Mouse (Mus musculus) heart, embryonic 16.5 days (tissue): ENCODE measurements at regions not wholly inside any gene's neighbourhood (a gene's known extent, or its start where the extent isn't known, plus 50 kb on each side); places are given as distances from the start of the nearest gene placed in this dataset.
A peak's percentile ranks its signal among the peaks of the same experiment; 100 is the strongest.

Experiments
- ATAC-seq: fragments of 200-750 bp; cut with Nextera tagmentation; replicated peaks from 2 replicates; pipeline ENCODE4 v1.8.0; 2017; ENCODE audit warnings: moderate number of reproducible peaks; ENCODE audit not compliant: insufficient read depth, low FRiP score; ENCODE audit errors: extremely low read depth
- H3K27ac ChIP-seq: fragments of 300-500 bp; sonication (generic); 2 replicates; pipeline ENCODE4 v1.5.1; 2014; ENCODE audit warnings: mild to moderate bottlenecking, low read length, control low read depth, moderate library complexity
- H3K27me3 ChIP-seq: fragments of 300-500 bp; sonication (generic); 2 replicates; pipeline ENCODE4 v1.6.1; 2014; ENCODE audit warnings: low read length, mixed read lengths; ENCODE audit not compliant: control insufficient read depth, insufficient read depth
- H3K36me3 ChIP-seq: fragments of 300-500 bp; sonication (generic); 2 replicates; pipeline ENCODE4 v1.6.1; 2014; ENCODE audit not compliant: control insufficient read depth, insufficient read depth
- H3K4me1 ChIP-seq: fragments of 300-500 bp; sonication (generic); 2 replicates; pipeline ENCODE4 v1.6.1; 2014; ENCODE audit warnings: low read length, mixed read lengths; ENCODE audit not compliant: control insufficient read depth, insufficient read depth
- H3K4me2 ChIP-seq: fragments of 300-500 bp; sonication (generic); 2 replicates; pipeline ENCODE4 v1.6.1; 2014; ENCODE audit warnings: low read depth, mild to moderate bottlenecking, control low read depth, low read length
- H3K4me3 ChIP-seq: fragments of 300-500 bp; sonication (generic); 2 replicates; pipeline ENCODE4 v1.5.1; 2014; ENCODE audit warnings: mild to moderate bottlenecking, control low read depth, low read length
- H3K9ac ChIP-seq: fragments of 300-500 bp; sonication (generic); 2 replicates; pipeline ENCODE4 v1.6.1; 2014; ENCODE audit warnings: low read length, control low read depth
- H3K9me3 ChIP-seq: fragments of 300-500 bp; sonication (generic); replicated peaks from 2 replicates; pipeline ENCODE4 v1.6.1; 2016; ENCODE audit warnings: low read length; ENCODE audit not compliant: control insufficient read depth
- WGBS: fragments of 180-500 bp; shearing (Covaris S2); extraction: QIAGEN DNeasy Blood & Tissue Kit; methylation state at CpG from one replicate; pipeline ENCODE4 v1.1.7; 2014; 5-methylcytosine and 5-hydroxymethylcytosine counted together

DNA sequence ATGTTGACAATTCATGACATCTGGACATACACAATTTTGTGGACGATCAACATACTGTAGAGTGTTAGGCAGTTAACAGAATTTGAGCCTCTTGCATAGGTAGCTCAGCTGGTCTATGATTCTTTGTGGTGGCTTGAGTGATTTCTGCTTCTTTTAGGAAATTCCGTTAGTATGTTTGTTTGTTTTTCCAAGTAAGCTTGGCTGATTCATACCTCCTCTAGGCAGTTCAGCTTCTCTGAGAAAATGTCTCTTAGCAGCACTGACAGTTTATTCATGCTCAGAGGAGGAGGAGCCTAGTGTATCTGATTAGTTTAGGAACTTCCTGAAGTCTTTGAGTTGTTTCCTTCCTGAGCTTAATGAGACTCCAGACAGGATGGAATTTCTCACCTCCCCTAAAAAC is 321.7 kb upstream of the A1bg start:
- Histone ChIP-seq H3K9me3 (no peaks in the 10 kb centered on the region), H3K36me3 (no peaks in the 10 kb centered on the region), H3K27me3 (no peaks in the 10 kb centered on the region), H3K4me1 (no peaks in the 10 kb centered on the region), H3K9ac (no peak overlapping the region), H3K4me2 (no peak overlapping the region), H3K27ac (no peak overlapping the region), H3K4me3 (no peak overlapping the region)
- no peak for ATAC-seq
- WGBS = 60% methylated on average over 2 of the region's 2 CpGs

DNA sequence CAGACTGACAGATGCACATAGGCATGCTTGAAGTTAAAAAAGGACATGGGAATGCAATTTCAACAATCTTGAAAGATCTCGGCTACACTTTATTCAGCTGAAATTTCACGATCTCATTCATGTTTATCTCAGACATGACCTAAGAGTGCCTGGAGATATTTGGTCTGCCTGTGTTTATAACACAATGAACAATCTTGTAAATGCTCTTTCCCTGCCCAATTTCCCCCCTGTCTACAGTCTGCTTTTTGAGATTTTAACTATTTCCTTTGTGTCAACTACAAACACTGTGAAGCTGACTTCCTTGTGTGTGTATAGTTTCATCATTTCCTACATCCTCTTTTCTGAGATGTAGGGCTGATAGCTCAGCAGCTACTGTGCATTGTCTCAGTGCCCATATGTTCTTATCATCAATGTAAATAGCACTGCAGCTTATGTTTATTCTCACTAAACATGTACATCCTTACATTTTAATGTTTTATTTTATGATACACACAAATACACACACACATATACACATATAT is 319.4 kb upstream of the A1bg start:
- WGBS = 59% methylated on average over 2 of the region's 2 CpGs
- 0 out of 2 replicates have a peak, but pooled peaks have one; percentile 41 for ATAC-seq
- Histone ChIP-seq H3K36me3 (no peaks in the 10 kb centered on the region), H3K4me2 (no peak overlapping the region), H3K9me3 (no peaks in the 10 kb centered on the region), H3K9ac (no peak overlapping the region), H3K4me1 (no peaks in the 10 kb centered on the region), H3K27ac (peak overlapping the region; percentile 61), H3K4me3 (no peak overlapping the region), H3K27me3 (no peaks in the 10 kb centered on the region)

DNA sequence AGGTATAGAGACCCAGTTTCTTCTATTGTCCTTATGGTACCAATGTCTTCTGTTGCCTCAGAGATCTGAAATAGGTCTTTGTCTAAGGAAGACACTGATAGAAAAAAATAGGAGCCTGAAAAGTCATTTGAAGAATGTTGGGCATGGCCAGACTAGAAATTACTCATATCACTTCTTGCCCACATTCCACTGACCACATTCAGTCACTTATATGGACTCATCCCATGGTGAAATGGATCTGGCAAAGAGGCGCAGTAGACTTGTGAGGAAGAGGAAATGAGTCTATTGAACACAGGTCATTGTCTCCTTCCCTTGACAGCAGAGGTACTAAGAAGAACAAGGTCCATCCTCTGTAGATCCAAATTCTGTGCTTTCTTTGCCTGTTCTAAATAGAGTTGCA is 318.9 kb upstream of the A1bg start:
- Histone ChIP-seq H3K4me1 (no peaks in the 10 kb centered on the region), H3K27me3 (no peaks in the 10 kb centered on the region), H3K4me2 (no peak overlapping the region), H3K9ac (no peak overlapping the region), H3K27ac (peak overlapping the region; percentile 61), H3K4me3 (no peak overlapping the region), H3K36me3 (no peaks in the 10 kb centered on the region), H3K9me3 (no peaks in the 10 kb centered on the region)
- WGBS = 78% methylated on average over 1 of the region's 1 CpGs
- ATAC-seq = no peak

DNA sequence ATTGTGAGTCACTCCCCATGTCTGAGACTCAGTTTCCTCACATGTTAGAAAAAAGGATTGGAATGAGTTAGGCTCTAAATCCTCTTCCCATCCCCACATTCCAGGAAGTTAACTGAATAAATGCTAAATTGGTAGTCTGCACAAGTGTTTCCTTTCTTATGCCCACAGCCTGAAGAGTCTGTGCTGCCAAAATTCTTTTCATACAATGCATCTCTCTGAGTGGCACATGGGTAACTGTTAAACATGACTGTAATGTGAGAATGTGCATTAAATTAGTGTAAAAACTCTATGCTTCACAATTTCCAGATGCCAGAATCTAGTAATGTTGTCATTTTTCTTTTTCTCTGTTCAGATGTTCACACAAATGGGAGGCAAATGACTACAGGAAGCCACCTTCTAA is 317.5 kb upstream of the A1bg start:
- no peak overlapping the region for H3K4me2 ChIP-seq
- no peak for ATAC-seq

DNA sequence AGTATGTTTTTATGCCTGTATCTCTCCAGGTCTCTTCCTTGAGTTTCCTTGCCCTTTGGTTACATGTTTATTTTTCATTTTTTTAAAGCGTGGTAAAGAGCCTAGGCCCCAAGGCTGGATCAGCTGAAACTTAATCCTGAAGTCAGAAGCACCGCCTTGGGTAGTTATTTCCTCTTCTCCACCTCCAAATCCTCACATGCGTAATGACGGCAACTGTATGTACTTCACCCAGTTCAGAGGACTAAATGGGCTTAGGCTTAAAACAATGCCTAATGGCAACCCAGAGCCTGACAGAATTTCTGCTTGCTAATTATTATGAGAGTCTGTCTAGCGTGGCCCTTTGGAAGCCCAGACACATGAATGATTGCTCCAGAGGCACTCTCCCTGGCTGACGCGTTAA is 316.6 kb upstream of the A1bg start:
- Histone ChIP-seq H3K4me2 (no peak overlapping the region), H3K27ac (no peak overlapping the region), H3K9me3 (no peaks in the 10 kb centered on the region), H3K4me1 (no peaks in the 10 kb centered on the region), H3K9ac (no peak overlapping the region), H3K4me3 (no peak overlapping the region), H3K36me3 (no peaks in the 10 kb centered on the region), H3K27me3 (no peaks in the 10 kb centered on the region)
- 83% methylated on average over 7 of the region's 7 CpGs for WGBS
- no peak for ATAC-seq

More for the DNA sequence above, 317.5 kb upstream of the A1bg start:
- Histone ChIP-seq H3K27ac (no peak overlapping the region), H3K27me3 (no peaks in the 10 kb centered on the region), H3K36me3 (no peaks in the 10 kb centered on the region), H3K9me3 (no peaks in the 10 kb centered on the region), H3K9ac (no peak overlapping the region), H3K4me1 (no peaks in the 10 kb centered on the region), H3K4me3 (no peak overlapping the region)

DNA sequence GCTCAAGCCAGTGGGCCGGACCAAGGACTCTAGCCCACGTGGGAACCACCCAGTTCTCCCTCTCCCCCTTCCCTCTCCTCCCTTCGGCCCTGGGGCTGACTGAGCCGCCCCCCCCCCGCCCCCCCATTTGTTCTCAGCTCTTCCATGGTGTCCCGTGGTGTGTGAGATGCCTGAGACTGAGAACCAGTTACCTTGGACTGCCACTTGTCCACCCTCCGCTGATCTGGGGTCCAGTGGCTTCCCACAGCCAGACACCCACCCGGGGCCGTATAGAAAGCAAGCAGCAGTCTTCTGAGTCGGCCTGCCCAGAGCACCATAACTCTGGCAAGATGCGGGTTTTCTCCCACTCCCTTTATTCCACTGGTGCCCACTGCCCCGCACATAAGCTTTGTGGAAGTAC is 316.2 kb upstream of the A1bg start:
- no peaks in the 10 kb centered on the region for H3K27me3 ChIP-seq
- no peaks in the 10 kb centered on the region for H3K36me3 ChIP-seq
- 65% methylated on average over 11 of the region's 12 CpGs for WGBS
- no peaks in the 10 kb centered on the region for H3K4me1 ChIP-seq
- no peak for ATAC-seq
- H3K27ac ChIP-seq = no peak overlapping the region
- no peaks in the 10 kb centered on the region for H3K9me3 ChIP-seq
- H3K9ac ChIP-seq = no peak overlapping the region
- H3K4me3 ChIP-seq = no peak overlapping the region
- no peak overlapping the region for H3K4me2 ChIP-seq

DNA sequence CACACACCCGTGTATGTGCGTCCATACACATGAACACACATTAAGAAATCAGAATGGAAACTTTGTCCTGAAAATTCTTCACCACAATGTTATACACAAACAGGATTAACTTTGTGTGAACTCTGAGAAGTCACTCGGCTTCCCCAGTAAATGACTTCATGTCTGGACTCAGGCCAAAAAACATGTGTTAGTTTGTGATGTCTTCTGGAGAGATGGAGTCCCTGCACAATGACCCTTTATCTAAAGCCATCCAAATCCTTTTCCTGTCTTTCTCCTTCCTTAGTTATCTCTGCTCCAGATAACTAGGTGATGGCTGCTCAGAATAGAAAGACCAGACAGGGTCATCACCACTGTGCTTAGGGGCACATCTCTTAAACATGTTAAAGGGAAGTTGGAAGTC is 306.8 kb upstream of the A1bg start:
- peak; percentile 28; the same call in 1 of the 2 replicates for ATAC-seq
- Histone ChIP-seq H3K4me2 (no peak overlapping the region), H3K4me3 (no peak overlapping the region), H3K9ac (no peak overlapping the region), H3K4me1 (peaks cover 3% of the 10 kb centered on the region; the same call in 1 of the 2 replicates), H3K9me3 (no peaks in the 10 kb centered on the region), H3K27ac (no peak overlapping the region; the same call in 1 of the 2 replicates), H3K27me3 (no peaks in the 10 kb centered on the region), H3K36me3 (no peaks in the 10 kb centered on the region)
- 35% methylated on average over 3 of the region's 3 CpGs for WGBS

DNA sequence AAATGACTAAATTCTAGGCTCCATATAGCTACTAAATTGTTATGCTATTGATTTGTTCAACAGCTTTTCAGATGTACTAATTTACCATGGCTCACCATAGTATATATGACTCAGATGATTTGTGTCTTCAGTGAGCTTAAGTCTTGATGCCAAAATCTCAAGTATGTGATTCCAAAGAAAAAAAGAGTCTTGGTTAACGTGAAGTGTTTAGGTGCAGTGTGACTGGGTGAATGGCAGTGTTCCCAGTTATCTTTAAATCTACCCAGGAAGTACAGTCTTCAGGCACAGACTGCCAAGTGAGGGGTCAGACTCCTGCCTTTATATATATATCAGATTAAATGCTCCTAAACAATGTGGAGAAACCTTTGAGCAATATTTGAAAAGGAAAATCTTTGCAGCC is 300.1 kb upstream of the A1bg start:
- Histone ChIP-seq H3K27me3 (no peaks in the 10 kb centered on the region), H3K4me1 (no peaks in the 10 kb centered on the region), H3K9ac (no peak overlapping the region), H3K36me3 (no peaks in the 10 kb centered on the region), H3K9me3 (no peaks in the 10 kb centered on the region), H3K4me3 (no peak overlapping the region), H3K27ac (no peak overlapping the region), H3K4me2 (no peak overlapping the region)
- WGBS = 47% methylated on average over 1 of the region's 1 CpGs
- no peak for ATAC-seq

DNA sequence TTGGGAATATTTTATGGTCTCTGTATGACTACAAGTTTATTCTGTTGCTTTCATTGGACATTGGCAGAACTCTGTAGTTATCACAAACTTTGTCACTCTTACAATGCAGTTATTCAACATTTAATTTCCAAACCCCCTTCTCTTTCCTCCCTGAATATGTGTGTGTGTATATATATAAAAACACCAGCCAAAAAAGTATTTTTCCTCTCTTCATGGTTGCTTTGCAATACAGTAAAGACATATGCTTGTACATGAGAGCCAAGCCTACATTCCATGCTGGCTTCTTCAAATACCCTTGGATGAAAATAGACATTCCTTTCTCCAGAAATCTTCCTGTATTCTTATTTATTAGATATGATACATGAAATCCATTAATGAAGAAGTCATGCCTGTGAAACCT is 287.3 kb upstream of the A1bg start:
- H3K9ac ChIP-seq = no peak overlapping the region
- no peaks in the 10 kb centered on the region for H3K9me3 ChIP-seq
- no peak overlapping the region for H3K27ac ChIP-seq
- no peaks in the 10 kb centered on the region for H3K4me1 ChIP-seq
- no peak overlapping the region for H3K4me3 ChIP-seq
- H3K27me3 ChIP-seq = no peaks in the 10 kb centered on the region
- no peaks in the 10 kb centered on the region for H3K36me3 ChIP-seq
- ATAC-seq = no peak
- no peak overlapping the region for H3K4me2 ChIP-seq

DNA sequence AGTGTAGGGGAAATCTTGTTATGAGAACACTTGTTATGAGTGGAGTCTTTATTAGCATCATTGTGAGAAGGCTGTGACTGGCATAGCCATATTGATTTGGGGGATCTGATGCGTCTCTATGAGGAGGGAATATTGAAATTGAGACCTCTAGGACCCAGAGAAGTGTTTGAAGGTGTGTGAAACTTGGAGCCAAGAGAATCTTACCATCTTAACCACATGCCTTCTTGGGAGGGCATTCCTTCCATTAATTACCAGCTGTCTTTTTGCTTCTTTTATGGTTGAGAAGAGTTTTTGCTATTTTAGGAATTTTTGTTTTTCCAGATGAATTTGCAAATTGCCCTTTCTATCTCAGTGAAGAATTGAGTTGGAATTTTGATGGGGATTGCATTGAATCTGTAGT is 267.2 kb upstream of the A1bg start:
- Histone ChIP-seq H3K36me3 (no peaks in the 10 kb centered on the region), H3K4me3 (no peak overlapping the region), H3K4me2 (no peak overlapping the region), H3K9ac (no peak overlapping the region), H3K27ac (no peak overlapping the region), H3K4me1 (no peaks in the 10 kb centered on the region), H3K9me3 (no peaks in the 10 kb centered on the region), H3K27me3 (no peaks in the 10 kb centered on the region)
- no peak for ATAC-seq
- WGBS = 83% methylated on average over 1 of the region's 1 CpGs
